Mouse (Mus musculus) lung, adult 18-20 months (tissue): Measurements from ENCODE around the gene Fam189a2.

ENCODE experiments used
- DNase-seq, 2 experiments: peaks; one replicate each; pipeline ENCODE4 v3.0.0; 2022; ENCODE audit warnings: mixed read lengths in 2 of 2

Gene Fam189a2

GRCm38 (mm10) chr19:24030871-24031556 lies at the start of gene Fam189a2:
TSS of gene Fam189a2 (minus strand) at chr19:24031019.
- DNase-seq = peak; percentile 64 to 76

- DNase-seq = no peak
Measured at GRCm38 (mm10) chr19:24077658-24078057, 46.8 kb upstream of the Fam189a2 start.

GRCm38 (mm10) chr19:24076536-24076935 lies 45.7 kb upstream of the Fam189a2 start:
- no peak for DNase-seq

- DNase-seq = no peak
Measured at GRCm38 (mm10) chr19:24075927-24076326, 45.1 kb upstream of the Fam189a2 start.

GRCm38 (mm10) chr19:24073155-24073554 lies 42.3 kb upstream of the Fam189a2 start:
- DNase-seq = no peak

- no peak for DNase-seq
Measured at GRCm38 (mm10) chr19:24064348-24064895, 33.6 kb upstream of the Fam189a2 start.

- DNase-seq = no peak
Measured at GRCm38 (mm10) chr19:24063585-24063984, 32.8 kb upstream of the Fam189a2 start.

GRCm38 (mm10) chr19:24058851-24059250 lies 28.0 kb upstream of the Fam189a2 start:
- no peak for DNase-seq

- no peak for DNase-seq
Measured at GRCm38 (mm10) chr19:24058021-24058420, 27.2 kb upstream of the Fam189a2 start.

GRCm38 (mm10) chr19:24056880-24057279 lies 26.1 kb upstream of the Fam189a2 start:
- DNase-seq = no peak

GRCm38 (mm10) chr19:24054904-24055303 lies 24.1 kb upstream of the Fam189a2 start:
- DNase-seq = peak in 1 of 2 experiments; percentile 47

- no peak for DNase-seq
Measured at GRCm38 (mm10) chr19:24054265-24054664, 23.4 kb upstream of the Fam189a2 start.

GRCm38 (mm10) chr19:24050514-24050913 lies 19.7 kb upstream of the Fam189a2 start:
- DNase-seq = peak; percentile 40 to 63

GRCm38 (mm10) chr19:24049329-24049728 lies 18.5 kb upstream of the Fam189a2 start:
- DNase-seq = peak; percentile 78 to 84

GRCm38 (mm10) chr19:24046395-24046993 lies 15.7 kb upstream of the Fam189a2 start:
- no peak for DNase-seq

GRCm38 (mm10) chr19:24042387-24042786 lies 11.6 kb upstream of the Fam189a2 start:
- peak; percentile 62 to 76 for DNase-seq

- DNase-seq = peak; percentile 84 to 90
Measured at GRCm38 (mm10) chr19:24039061-24039853, 8.4 kb upstream of the Fam189a2 start.

GRCm38 (mm10) chr19:24034367-24034766 lies 3.5 kb upstream of the Fam189a2 start:
- no peak for DNase-seq

- DNase-seq = no peak
Measured at GRCm38 (mm10) chr19:24032654-24033236, 1.9 kb upstream of the Fam189a2 start.

GRCm38 (mm10) chr19:24030511-24030870 lies 328 bp downstream of the Fam189a2 start:
- peak; percentile 44 to 49 for DNase-seq

GRCm38 (mm10) chr19:24029616-24030510 lies 956 bp downstream of the Fam189a2 start:
- peak; percentile 80 to 83 for DNase-seq

GRCm38 (mm10) chr19:24025876-24026275 lies 4.9 kb downstream of the Fam189a2 start:
- DNase-seq = no peak
